Mouse (Mus musculus): ENCODE data around the gene Rab19. TPM values are rescaled to one million over a fixed set of nuclear protein-coding genes. Genes with fewer than 3 reads are reported as not detected.

The Rab19 gene
- polyA plus RNA-seq, 1 experiment from 2014 or later = 0.39 TPM

GRCm38 (mm10) chr6:39419386-39419850 lies 38.4 kb downstream of the Rab19 start:
- no peaks in the 10 kb centered on the region for H3K27me3 ChIP-seq (ENCODE audit: control insufficient read depth, insufficient read depth, low read length)
- H3K36me3 ChIP-seq (ENCODE audit: control insufficient read depth, insufficient read depth, low read length) = no peaks in the 10 kb centered on the region
- ATAC-seq (ENCODE audit: low FRiP score) (no peak; the same call in 1 of the 2 replicates), DNase-seq (ENCODE audit: low spot score) (peak; percentile 71)
- WGBS = 1% methylated on average over 43 of the region's 43 CpGs
- H3K4me1 ChIP-seq (replicated peaks; ENCODE audit: control insufficient read depth, insufficient read depth, low read length) = 0 out of 2 replicates have a peak, but pooled peaks cover 2% of the 10 kb centered on the region
- peak overlapping the region; percentile 93 for H3K9ac ChIP-seq (ENCODE audit: low read depth, low read length)
- no peaks in the 10 kb centered on the region for H3K9me3 ChIP-seq (ENCODE audit: control insufficient read depth, low read length)
- peak overlapping the region; percentile 96 for H3K4me3 ChIP-seq (ENCODE audit: low read depth, low read length)
- H3K4me2 ChIP-seq (replicated peaks; ENCODE audit: low read depth, low read length) = peak overlapping the region; percentile 54
- H3K27ac ChIP-seq (ENCODE audit: low read depth, low read length) = peak overlapping the region; percentile 90

DNA sequence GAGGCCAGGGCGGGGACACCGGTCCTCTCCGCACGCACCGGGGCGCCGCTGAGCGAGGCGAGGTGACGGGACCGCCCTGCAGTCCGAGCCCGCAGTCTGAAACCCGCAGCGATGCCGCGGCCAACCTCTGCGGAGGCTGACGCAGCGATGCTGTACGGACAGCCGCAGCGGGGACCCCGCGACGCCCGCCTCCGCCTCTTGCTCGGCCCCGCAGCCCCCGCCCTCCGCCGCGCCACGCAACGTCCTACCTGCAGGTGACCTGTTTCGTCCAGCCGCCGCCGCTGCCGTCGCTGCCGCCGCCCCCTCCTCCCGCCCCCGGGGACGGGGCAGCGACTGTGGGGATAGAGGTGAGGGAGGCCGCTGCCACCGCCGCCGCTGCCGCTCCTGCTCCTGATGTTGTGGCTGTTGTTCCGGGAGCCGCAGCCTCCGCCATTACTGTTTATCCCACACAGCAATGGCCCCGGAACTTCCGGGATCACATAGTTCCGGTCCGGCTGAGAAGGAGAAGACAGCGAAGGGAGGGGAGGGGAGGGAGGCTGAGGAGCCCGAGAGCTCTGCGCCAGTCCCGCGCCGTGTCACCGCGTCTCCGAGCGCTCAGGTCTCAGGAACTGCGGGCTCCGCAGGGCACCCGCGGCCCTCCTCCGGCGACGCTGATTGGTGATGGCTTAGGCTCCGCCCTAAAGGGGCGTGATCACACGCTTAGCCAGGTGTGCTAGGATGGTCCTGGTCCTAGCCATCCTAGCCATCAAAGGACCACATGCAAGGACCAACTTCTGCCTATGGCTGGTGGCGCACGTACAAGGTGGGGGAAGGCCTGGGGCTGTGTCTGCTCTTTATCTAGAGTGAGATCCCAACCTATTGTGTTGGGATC lies 39.1 kb downstream of the Rab19 start, which contains the start of gene Mkrn1:
Gene Mkrn1, minus strand, starts transcription at position 612 of the 871 bp plus-strand sequence.
- Histone ChIP-seq H3K4me1 (replicated peaks; ENCODE audit: control insufficient read depth, insufficient read depth, low read length) (0 out of 2 replicates have a peak, but pooled peaks cover 2% of the 10 kb centered on the region), H3K4me2 (replicated peaks; ENCODE audit: low read depth, low read length) (peak within 1 kb of the TSS; percentile 54), H3K9me3 (ENCODE audit: control insufficient read depth, low read length) (no peaks in the 10 kb centered on the region), H3K27me3 (ENCODE audit: control insufficient read depth, insufficient read depth, low read length) (no peaks in the 10 kb centered on the region), H3K9ac (ENCODE audit: low read depth, low read length) (peak within 1 kb of the TSS; percentile 93), H3K27ac (ENCODE audit: low read depth, low read length) (peak within 1 kb of the TSS; percentile 90), H3K36me3 (ENCODE audit: control insufficient read depth, insufficient read depth, low read length) (no peaks in the 10 kb centered on the region), H3K4me3 (ENCODE audit: low read depth, low read length) (peak within 1 kb of the TSS; percentile 96)
- DNase-seq (ENCODE audit: low spot score) (peak; percentile 86), ATAC-seq (ENCODE audit: low FRiP score) (peak; percentile 95)
- under 1% methylated on average over 63 of the region's 82 CpGs for WGBS

GRCm38 (mm10) chr6:39420867-39421266 lies 39.9 kb downstream of the Rab19 start:
- WGBS = 40% methylated on average over 4 of the region's 4 CpGs
- H3K27ac ChIP-seq (ENCODE audit: low read depth, low read length) = no peak overlapping the region

DNA sequence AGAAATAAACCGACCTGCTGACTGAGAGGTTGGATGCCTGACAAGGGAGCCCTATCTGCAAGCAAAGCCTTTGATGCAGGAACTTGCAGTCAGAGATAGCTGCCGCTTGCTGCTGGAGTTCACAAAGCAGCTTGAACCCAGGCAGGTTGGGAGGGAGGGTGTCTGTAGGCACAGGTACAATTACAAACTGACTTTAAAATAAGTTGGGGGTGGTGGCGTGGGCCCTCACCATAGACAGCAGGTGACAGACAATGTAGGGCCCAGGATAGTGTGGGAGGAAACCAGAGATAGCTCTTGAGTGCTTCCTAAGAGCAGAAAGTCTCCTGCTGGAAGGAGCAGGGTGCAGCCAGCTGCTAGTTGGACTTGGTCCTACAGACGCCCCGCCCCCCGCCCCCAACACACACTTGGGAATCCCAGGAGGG lies 42.2 kb downstream of the Rab19 start:
- Histone ChIP-seq H3K27me3 (ENCODE audit: control insufficient read depth, insufficient read depth, low read length) (no peaks in the 10 kb centered on the region), H3K4me3 (ENCODE audit: low read depth, low read length) (no peak overlapping the region), H3K36me3 (ENCODE audit: control insufficient read depth, insufficient read depth, low read length) (no peaks in the 10 kb centered on the region), H3K4me2 (replicated peaks; ENCODE audit: low read depth, low read length) (no peak overlapping the region), H3K9me3 (ENCODE audit: control insufficient read depth, low read length) (no peaks in the 10 kb centered on the region), H3K27ac (ENCODE audit: low read depth, low read length) (no peak overlapping the region), H3K4me1 (replicated peaks; ENCODE audit: control insufficient read depth, insufficient read depth, low read length) (0 out of 2 replicates have a peak, but pooled peaks cover 2% of the 10 kb centered on the region), H3K9ac (ENCODE audit: low read depth, low read length) (no peak overlapping the region)
- DNase-seq (ENCODE audit: low spot score) = no peak
- 75% methylated on average over 6 of the region's 6 CpGs for WGBS
- no peak for ATAC-seq (ENCODE audit: low FRiP score)

More at GRCm38 (mm10) chr6:39420867-39421266, 39.9 kb downstream of the Rab19 start:
- no peaks in the 10 kb centered on the region for H3K9me3 ChIP-seq (ENCODE audit: control insufficient read depth, low read length)
- peak overlapping the region; percentile 54; the same call in 1 of the 2 replicates for H3K4me2 ChIP-seq (replicated peaks; ENCODE audit: low read depth, low read length)
- H3K36me3 ChIP-seq (ENCODE audit: control insufficient read depth, insufficient read depth, low read length) = no peaks in the 10 kb centered on the region
- no peaks in the 10 kb centered on the region for H3K27me3 ChIP-seq (ENCODE audit: control insufficient read depth, insufficient read depth, low read length)
- ATAC-seq (ENCODE audit: low FRiP score) (no peak), DNase-seq (ENCODE audit: low spot score) (no peak)
- H3K4me3 ChIP-seq (ENCODE audit: low read depth, low read length) = no peak overlapping the region
- no peak overlapping the region for H3K9ac ChIP-seq (ENCODE audit: low read depth, low read length)
- 0 out of 2 replicates have a peak, but pooled peaks cover 2% of the 10 kb centered on the region for H3K4me1 ChIP-seq (replicated peaks; ENCODE audit: control insufficient read depth, insufficient read depth, low read length)

DNA sequence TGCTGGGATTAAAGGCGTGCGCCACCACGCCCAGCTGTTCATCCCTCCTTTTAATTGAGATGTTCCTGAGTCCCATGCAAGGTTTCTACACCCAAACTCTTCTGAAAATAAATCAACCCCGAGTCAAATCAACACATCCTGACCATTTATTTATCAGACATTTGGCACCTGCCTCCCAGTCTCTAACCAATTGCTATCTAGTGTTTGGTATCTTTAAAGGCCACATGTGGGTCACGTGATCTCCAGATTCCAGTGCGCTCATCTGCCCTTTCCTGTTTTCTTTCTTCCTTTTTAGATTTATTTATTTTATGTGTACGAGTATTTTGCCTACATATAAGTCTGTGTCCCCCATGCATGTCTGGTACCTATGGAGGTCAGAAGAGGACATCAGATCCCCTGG lies 42.7 kb downstream of the Rab19 start:
- Histone ChIP-seq H3K9ac (ENCODE audit: low read depth, low read length) (no peak overlapping the region), H3K4me3 (ENCODE audit: low read depth, low read length) (no peak overlapping the region), H3K4me2 (replicated peaks; ENCODE audit: low read depth, low read length) (no peak overlapping the region), H3K4me1 (replicated peaks; ENCODE audit: control insufficient read depth, insufficient read depth, low read length) (no peaks in the 10 kb centered on the region), H3K27ac (ENCODE audit: low read depth, low read length) (no peak overlapping the region), H3K27me3 (ENCODE audit: control insufficient read depth, insufficient read depth, low read length) (no peaks in the 10 kb centered on the region), H3K9me3 (ENCODE audit: control insufficient read depth, low read length) (no peaks in the 10 kb centered on the region), H3K36me3 (ENCODE audit: control insufficient read depth, insufficient read depth, low read length) (no peaks in the 10 kb centered on the region)
- WGBS = 86% methylated on average over 7 of the region's 7 CpGs
- ATAC-seq (ENCODE audit: low FRiP score) = no peak
- no peak for DNase-seq (ENCODE audit: low spot score)

- ATAC-seq (ENCODE audit: low FRiP score) = no peak
- Histone ChIP-seq H3K4me3 (ENCODE audit: low read depth, low read length) (no peak overlapping the region), H3K4me2 (replicated peaks; ENCODE audit: low read depth, low read length) (no peak overlapping the region), H3K9me3 (ENCODE audit: control insufficient read depth, low read length) (no peaks in the 10 kb centered on the region), H3K9ac (ENCODE audit: low read depth, low read length) (no peak overlapping the region), H3K27ac (ENCODE audit: low read depth, low read length) (no peak overlapping the region), H3K27me3 (ENCODE audit: control insufficient read depth, insufficient read depth, low read length) (no peaks in the 10 kb centered on the region), H3K4me1 (replicated peaks; ENCODE audit: control insufficient read depth, insufficient read depth, low read length) (no peaks in the 10 kb centered on the region), H3K36me3 (ENCODE audit: control insufficient read depth, insufficient read depth, low read length) (no peaks in the 10 kb centered on the region)
- DNase-seq (ENCODE audit: low spot score) = no peak
- WGBS = 76% methylated on average over 2 of the region's 2 CpGs
These were observed 44.2 kb downstream of the Rab19 start for GRCm38 (mm10) chr6:39425181-39425580.

DNA sequence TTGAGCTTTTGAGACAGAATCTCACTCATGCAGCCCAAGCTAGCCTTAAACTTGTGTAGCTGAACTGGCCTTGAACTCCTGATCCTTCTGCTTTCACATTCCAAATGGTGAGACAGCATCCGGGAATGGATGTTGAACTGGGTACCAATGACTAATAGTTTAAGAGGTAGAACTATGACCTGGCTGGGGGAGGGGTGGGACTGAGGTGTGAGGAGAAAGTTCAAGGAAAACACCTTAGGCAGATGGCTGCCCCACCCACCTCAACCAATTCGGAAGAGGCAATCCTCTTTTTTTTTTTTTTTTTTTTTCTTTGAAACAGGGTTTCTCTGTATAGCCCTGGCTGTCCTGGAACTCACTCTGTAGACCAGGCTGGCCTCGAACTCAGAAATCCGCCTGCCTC lies 45.8 kb downstream of the Rab19 start:
- no peaks in the 10 kb centered on the region for H3K27me3 ChIP-seq (ENCODE audit: control insufficient read depth, insufficient read depth, low read length)
- H3K4me2 ChIP-seq (replicated peaks; ENCODE audit: low read depth, low read length) = no peak overlapping the region
- 87% methylated on average over 4 of the region's 4 CpGs for WGBS
- no peak overlapping the region for H3K9ac ChIP-seq (ENCODE audit: low read depth, low read length)
- no peak overlapping the region for H3K27ac ChIP-seq (ENCODE audit: low read depth, low read length)
- H3K4me1 ChIP-seq (replicated peaks; ENCODE audit: control insufficient read depth, insufficient read depth, low read length) = no peaks in the 10 kb centered on the region
- ATAC-seq (ENCODE audit: low FRiP score) = no peak
- no peak for DNase-seq (ENCODE audit: low spot score)
- H3K9me3 ChIP-seq (ENCODE audit: control insufficient read depth, low read length) = no peaks in the 10 kb centered on the region
- H3K4me3 ChIP-seq (ENCODE audit: low read depth, low read length) = no peak overlapping the region
- H3K36me3 ChIP-seq (ENCODE audit: control insufficient read depth, insufficient read depth, low read length) = no peaks in the 10 kb centered on the region

DNA sequence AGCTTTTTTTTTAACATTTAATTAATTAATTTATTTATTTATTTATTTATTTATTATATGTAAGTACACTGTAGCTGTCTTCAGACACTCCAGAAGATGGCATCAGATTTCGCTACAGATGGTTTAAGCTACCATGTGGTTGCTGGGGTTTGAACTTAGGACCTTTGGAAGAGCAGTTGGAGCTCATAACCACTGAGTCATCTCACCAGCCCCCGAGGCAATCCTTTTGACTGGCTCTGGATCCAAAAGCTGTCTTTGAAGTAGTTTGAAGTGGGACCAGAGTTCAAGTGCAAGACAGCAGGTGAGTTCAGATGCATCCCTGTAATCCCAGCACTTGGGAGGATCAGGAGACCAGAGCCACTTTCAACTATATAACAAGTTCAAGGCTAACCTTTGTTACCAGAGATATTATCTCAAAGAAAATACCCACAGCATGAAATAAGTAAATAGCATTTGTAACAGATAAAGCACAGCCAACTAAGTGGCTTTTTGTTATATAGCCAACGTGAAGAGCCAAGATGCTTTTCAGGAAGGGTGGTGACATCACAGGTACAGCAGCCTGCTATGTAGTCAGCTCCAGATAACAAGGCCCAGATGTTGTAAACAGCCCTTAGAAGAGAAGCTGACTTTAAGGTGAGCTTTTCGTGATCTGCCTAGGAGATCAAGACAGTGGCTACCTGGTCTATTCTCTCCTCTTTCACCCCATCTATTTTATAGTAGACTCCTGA lies 46.5 kb downstream of the Rab19 start:
- no peak overlapping the region for H3K4me3 ChIP-seq (ENCODE audit: low read depth, low read length)
- H3K9me3 ChIP-seq (ENCODE audit: control insufficient read depth, low read length) = no peaks in the 10 kb centered on the region
- no peak overlapping the region for H3K9ac ChIP-seq (ENCODE audit: low read depth, low read length)
- no peak overlapping the region for H3K27ac ChIP-seq (ENCODE audit: low read depth, low read length)
- DNase-seq (ENCODE audit: low spot score) = no peak
- 88% methylated on average over 4 of the region's 4 CpGs for WGBS
- no peaks in the 10 kb centered on the region for H3K27me3 ChIP-seq (ENCODE audit: control insufficient read depth, insufficient read depth, low read length)
- H3K4me1 ChIP-seq (replicated peaks; ENCODE audit: control insufficient read depth, insufficient read depth, low read length) = no peaks in the 10 kb centered on the region
- ATAC-seq (ENCODE audit: low FRiP score) = no peak
- no peak overlapping the region for H3K4me2 ChIP-seq (replicated peaks; ENCODE audit: low read depth, low read length)
- no peaks in the 10 kb centered on the region for H3K36me3 ChIP-seq (ENCODE audit: control insufficient read depth, insufficient read depth, low read length)
